Mouse (Mus musculus): ENCODE results near the gene Selenbp2.
A peak's percentile ranks its signal among the peaks of the same experiment; 100 is the strongest.
"Not testable (repeated sequence)": the region's sequence is repeated elsewhere in the genome, so short reads cannot be mapped to it uniquely, and the experiment has no call there.

The Selenbp2 gene

GRCm38 (mm10) chr3:94693329-94693825, at the start of gene Selenbp2:
TSS of gene Selenbp2 (plus strand) at chr3:94693556.
- no peak for DNase-seq (ENCODE audit: low spot score)

DNA sequence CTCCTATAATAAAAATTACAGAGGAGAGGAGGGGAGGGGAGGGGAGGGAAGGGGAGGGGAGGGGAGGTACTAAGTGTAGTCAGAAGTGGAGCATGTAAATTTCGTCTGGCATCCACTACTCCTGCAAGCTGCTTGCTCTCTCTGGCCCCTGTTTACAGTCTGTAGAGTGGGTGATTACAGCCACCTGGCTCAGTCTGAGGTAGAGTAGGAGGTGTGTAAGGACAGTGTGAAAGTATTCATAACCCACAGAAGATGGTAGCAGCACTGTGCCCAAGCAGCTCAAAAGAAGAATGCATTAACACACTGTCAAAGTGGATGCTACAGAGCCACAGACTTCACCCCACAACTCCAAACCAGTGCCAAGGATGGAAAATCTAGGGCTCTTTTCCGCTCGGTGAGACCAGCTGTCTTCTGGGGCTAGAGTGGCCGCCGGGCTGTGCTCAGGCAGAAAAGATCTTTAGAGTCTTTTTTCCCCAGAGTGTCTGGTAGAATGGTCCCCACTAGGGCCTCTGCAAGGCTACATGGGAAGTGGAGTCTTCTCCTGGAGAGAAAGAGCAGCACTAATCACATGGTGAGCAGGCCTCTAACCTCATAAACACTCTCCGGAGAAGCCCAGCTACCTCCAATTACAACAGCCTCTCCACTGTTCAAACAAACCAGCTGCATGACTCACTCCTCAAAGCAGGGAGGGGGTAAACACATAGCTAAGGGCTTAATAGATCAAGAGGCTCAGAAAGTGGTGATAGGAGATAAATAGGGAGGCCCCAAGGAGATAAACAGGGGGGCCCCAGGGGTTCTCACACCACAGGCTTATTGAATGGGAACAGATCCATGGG, 44.4 kb upstream of the Selenbp2 start:
- DNase-seq (ENCODE audit: low spot score), result no peak

GRCm38 (mm10) chr3:94650409-94650808, 42.9 kb upstream of the Selenbp2 start:
- DNase-seq (ENCODE audit: low spot score), result no peak

GRCm38 (mm10) chr3:94653967-94654366, 39.4 kb upstream of the Selenbp2 start:
- DNase-seq (ENCODE audit: low spot score), result not testable (repeated sequence)

DNA sequence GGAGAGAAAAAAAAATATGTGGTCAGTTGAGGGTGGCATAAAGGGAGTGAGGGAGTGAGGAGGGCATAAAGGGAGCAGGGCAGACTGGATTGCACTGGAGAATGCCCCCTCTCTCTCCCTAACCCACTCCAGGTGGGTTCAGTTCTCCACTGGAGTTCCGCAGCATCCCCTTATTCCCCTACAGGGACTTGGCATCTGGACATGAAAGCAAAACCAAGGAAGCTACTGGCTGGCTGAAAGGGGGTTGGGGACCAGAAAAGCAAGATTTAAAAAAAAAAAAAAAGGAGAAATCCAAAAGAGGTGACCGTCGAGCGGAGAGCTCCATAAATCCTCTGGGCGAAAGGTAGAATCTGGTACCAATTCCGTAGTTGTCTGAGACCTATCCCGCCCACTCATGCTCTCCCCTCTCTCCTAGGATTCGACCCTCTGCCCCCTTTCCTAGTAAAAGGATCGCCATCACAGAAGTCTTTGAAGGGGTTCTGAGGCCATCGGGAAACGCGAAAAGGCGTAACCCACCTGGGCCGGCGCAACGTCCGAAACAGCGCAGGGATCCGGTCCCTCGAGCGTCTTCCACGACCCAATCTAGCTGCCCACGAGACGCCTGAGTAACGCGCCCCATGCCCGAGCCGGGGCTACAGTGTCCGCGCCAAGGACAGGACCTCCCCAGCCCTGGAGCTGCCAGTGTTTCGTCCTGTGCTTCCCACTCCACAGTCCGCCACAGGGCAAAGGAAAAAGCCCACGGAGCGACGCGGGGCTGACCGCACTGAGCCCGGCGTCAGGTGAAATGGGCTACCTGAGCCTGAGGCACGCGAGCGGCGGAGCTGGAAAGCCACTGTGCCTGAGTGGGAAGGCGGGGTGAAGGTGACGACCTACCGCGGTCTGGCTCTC, 35.3 kb upstream of the Selenbp2 start:
- DNase-seq (ENCODE audit: low spot score), result not testable (repeated sequence)

DNA sequence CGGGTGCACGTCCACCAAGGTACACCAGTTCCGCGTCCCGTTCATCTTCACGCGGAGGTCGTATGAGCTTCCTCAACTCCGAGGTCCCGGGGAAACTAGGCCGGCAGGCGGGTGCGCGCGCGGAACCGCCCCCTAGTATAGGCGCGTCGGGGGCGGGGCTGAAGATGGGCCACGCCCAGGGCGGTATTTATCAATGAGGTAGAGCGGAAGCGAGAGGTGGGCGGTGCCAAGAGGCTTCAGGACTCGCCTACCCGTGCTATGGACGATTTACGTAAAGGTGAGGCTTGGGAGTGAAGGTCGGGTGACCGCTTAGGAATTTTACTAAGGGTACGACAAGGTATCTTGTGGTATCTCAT, 34.6 kb upstream of the Selenbp2 start, which contains the start of gene Tuft1:
Gene Tuft1, minus strand, starts transcription at position 133 of the 356 bp plus-strand sequence.
- peak; percentile 91 for DNase-seq (ENCODE audit: low spot score)

- peak; percentile 7 for DNase-seq (ENCODE audit: low spot score)
Observed at GRCm38 (mm10) chr3:94659142-94659748, 34.1 kb upstream of the Selenbp2 start.

DNA sequence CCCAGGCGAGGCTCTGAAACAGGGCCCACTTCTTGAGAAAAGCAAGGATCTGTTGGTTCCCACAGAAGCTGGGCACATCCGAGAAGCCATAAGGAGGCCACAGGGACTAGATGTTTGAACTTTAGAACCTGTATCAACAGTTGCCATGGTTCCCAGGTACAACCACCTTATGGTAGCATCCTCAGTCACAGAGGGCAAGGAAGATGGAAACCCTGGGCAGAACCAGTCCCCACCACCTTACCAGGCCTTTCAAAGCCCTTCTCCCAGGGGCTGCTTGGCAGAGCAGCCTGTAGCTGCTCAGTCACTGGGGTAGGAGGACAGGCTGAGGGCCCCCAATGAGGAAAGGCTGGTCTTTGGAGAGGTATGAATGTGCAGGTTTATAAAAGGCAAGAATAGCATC, 32.5 kb upstream of the Selenbp2 start:
- not testable (repeated sequence) for DNase-seq (ENCODE audit: low spot score)

DNA sequence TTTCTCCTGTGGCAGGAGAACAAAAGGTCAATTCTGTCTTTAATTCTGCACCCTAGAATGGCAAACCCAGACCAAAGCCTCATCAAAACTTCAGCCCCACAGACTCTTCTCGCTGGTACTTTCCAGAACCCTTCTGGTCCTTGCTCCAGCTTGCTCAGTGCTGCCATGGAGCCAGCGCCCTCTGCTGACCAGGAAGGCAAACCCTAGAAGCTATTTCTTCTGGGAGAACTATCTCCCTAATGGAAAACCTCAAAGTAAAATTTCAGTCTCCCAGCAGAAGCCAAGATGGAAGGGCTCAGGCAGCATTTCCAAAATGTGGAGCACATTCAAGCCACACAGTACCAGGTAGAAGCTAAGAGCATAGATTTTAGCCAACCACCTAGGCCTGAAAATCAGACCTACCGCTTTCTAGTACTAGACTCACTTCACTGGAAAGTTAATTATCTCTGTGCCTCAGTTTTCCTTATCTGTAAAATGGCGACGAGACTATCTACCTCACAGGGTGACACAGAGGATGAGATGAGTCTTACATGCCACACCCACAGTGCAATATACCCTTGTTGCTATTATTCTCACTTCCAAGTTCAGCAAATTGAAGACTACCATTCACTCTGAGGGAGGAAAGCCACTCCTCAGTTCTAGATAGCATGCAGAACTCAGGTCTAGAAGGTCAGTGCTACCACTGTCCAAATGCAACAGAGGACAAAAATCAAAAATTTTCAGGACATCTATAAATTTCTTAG, 28.1 kb upstream of the Selenbp2 start:
- DNase-seq (ENCODE audit: low spot score), result not testable (repeated sequence)

DNA sequence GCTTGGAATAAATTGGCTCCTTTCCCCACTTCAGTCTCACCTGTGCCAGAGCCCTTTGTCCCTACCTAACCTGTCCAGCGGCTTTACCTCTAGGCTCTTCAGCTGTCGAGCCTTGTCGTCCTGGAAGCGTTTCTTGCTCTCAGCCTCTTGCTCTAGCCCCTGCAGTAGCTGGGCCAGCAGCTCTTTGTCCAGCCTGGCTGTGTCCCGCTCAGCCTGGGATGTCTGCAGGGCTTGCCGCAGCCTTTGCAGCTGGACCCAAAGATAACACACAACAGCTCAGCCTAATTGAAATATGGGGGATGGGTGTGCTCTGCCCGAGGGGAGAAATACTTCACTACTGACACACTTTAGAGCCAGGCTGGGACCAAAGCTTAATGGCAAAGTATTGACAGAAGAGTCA, 27.5 kb upstream of the Selenbp2 start:
- DNase-seq (ENCODE audit: low spot score), result peak; percentile 11

GRCm38 (mm10) chr3:94675101-94675500, 18.3 kb upstream of the Selenbp2 start:
- not testable (repeated sequence) for DNase-seq (ENCODE audit: low spot score)

GRCm38 (mm10) chr3:94679351-94679841, 14.0 kb upstream of the Selenbp2 start:
- DNase-seq (ENCODE audit: low spot score), result no peak

- DNase-seq (ENCODE audit: low spot score), result not testable (repeated sequence)
Observed at GRCm38 (mm10) chr3:94680032-94680431, 13.3 kb upstream of the Selenbp2 start.

DNA sequence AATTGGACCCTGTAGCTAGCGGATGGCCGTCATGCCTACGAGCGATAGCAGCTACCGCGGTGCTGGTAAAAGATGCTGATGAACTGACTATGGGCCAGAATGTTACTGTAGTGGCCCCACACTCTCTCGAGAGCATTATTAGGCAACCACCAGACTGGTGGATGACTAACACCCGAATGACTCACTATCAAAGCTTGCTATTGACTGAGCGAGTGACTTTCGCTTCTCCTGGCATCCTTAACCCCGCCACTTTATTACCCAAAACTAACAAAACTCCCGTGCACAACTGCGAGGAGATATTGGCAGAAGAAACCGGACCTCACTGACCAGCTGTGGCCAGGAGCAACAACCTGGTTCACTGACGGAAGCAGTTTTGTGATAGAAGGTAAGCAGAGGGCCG, 12.6 kb upstream of the Selenbp2 start:
- no peak for DNase-seq (ENCODE audit: low spot score)

GRCm38 (mm10) chr3:94683646-94684045, 9.7 kb upstream of the Selenbp2 start:
- no peak for DNase-seq (ENCODE audit: low spot score)

GRCm38 (mm10) chr3:94685989-94686772, 7.2 kb upstream of the Selenbp2 start:
- DNase-seq (ENCODE audit: low spot score), result not testable (repeated sequence)

GRCm38 (mm10) chr3:94688698-94689097, 4.7 kb upstream of the Selenbp2 start:
- not testable (repeated sequence) for DNase-seq (ENCODE audit: low spot score)

GRCm38 (mm10) chr3:94689195-94689594, 4.2 kb upstream of the Selenbp2 start:
- not testable (repeated sequence) for DNase-seq (ENCODE audit: low spot score)

DNA sequence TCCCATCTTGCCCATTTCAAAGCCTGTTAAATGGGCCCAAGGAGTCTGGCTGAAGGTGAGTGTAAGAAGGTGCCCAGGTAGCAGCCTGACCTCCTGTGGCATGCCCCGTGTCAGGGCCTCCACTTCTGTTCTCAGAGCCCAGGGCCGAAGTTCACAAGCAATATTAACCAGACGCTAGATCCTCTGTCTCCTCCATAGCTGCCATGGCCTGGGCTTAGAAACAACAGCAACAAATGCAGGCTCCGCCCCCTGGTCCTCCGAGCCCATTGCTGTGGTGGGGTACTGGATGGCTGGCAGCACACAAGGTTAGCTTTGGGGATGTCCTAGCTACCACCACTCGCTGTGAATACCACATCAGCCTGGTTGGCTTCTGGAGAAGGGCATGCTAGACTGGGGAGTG, 3.2 kb upstream of the Selenbp2 start:
- not testable (repeated sequence) for DNase-seq (ENCODE audit: low spot score)

GRCm38 (mm10) chr3:94690616-94691247, 2.6 kb upstream of the Selenbp2 start:
- no peak for DNase-seq (ENCODE audit: low spot score)
